Mouse (Mus musculus): Measurements from ENCODE around the gene Mthfd2. TPM values are rescaled to one million over a fixed set of nuclear protein-coding genes. Genes with fewer than 3 reads are reported as not detected.

Gene Mthfd2
- 21.0 and 24.1 TPM in 2 replicates for polyA plus RNA-seq (2015; fragmentation: Nextera tagmentation; extraction: Ambion mirVana)

DNA sequence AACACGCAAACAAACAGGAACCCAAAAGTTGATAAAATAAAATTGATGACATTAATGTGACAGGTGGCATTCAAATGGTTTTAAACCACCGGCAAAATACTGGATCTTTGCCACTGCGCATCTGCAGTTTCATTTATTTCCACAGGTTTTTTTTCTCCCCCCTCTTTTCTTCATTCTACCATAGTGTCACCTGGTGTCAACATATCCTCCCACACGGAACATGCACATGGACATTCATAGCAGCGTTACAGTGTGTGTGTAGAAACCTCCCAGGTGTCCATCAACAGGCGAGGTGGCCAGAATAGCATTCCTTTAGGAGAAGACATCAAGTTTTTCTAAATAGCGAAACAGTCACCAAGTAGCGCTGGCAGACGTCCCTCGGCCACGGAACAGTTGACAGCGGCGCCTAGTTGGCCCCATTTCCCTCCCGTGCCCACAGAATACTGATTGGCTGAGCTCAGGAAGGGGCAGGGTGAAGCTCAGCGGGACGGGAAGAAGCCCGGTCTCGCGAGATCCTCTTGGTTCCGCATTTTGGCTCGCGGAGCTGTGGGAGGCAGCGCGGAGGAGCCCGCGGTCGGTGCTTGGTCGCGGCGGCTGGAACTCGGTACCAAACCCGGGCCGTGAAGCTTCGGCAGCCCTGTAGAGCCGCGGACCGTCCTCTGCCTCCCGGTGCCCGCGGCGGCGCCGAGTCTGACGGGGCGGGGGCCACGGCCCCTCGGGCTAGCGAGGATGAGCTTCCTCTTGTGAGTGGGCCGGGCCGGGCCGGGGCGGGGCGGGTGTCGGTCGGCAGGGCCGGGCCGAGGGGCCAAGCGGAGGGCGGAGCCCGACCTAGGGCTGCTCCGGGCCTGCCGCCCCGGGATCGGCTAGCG, at the start of gene Mthfd2, which contains the start of gene Mob1a:
TSS of gene Mthfd2 (minus strand) at position 384 of the 869 bp plus-strand sequence.
TSS of gene Mob1a (plus strand) at position 492 of the 869 bp plus-strand sequence.
- peaks cover 11% of the 10 kb centered on the region for H3K36me3 ChIP-seq

DNA sequence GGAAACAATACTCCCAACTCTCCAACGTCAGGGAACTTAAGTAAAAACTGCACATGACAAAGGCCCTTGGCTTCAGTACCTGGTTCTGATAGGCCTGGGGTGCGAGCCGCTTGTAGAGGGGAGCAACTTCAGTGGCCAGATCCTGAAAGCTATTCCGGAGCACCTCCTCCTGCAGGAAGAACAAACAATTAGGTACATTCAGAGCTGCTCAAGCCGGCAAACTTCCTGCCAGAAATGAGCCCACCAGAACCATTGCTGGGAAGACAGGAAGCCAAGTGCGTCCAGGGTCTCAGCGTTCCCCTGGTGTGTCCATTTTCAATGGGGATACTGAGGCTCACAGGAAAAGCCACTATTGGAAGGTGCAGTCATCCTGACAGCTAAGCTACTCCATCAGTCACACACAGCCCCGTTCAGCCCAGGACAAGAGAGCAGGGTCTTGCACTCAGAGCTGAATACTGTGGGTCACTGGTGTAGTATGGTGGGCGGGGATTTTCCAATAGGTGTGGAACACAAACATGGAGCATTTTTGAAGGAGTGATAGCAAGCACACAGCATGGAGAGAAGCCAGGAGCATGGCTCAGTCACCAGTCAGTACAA, 48.1 kb upstream of the Mthfd2 start:
- Histone ChIP-seq H3K27ac (0 out of 2 replicates have a peak overlapping the region, but pooled peaks have one; percentile 1), H3K4me1 (replicated peaks) (no peaks in the 10 kb centered on the region; the same call in 1 of the 2 replicates), H3K36me3 (peaks cover 98% of the 10 kb centered on the region), H3K4me2 (no peak overlapping the region), H3K4me3 (no peak overlapping the region), H3K9ac (no peak overlapping the region), H3K9me3 (replicated peaks) (no peaks in the 10 kb centered on the region), H3K27me3 (no peaks in the 10 kb centered on the region)
- no peak for ATAC-seq (replicated peaks; ENCODE audit: insufficient number of reproducible peaks, insufficient read depth, low FRiP score, low read depth)
- WGBS: 74% methylated on average over 9 of the region's 9 CpGs

More for the DNA sequence above, at the start of gene Mthfd2, which contains the start of gene Mob1a:
- Histone ChIP-seq H3K9ac (peak within 1 kb of the TSS; percentile 86), H3K9me3 (replicated peaks) (no peaks in the 10 kb centered on the region), H3K27me3 (no peaks in the 10 kb centered on the region), H3K4me2 (peak within 1 kb of the TSS; percentile 81), H3K27ac (peak within 1 kb of the TSS; percentile 95), H3K4me1 (replicated peaks) (peaks cover 19% of the 10 kb centered on the region), H3K4me3 (peak within 1 kb of the TSS; percentile 86)
- peak; percentile 97 for ATAC-seq (replicated peaks; ENCODE audit: insufficient number of reproducible peaks, insufficient read depth, low FRiP score, low read depth)
- 1% methylated on average over 63 of the region's 65 CpGs for WGBS

- 83% methylated on average over 3 of the region's 3 CpGs for WGBS
- H3K27ac ChIP-seq: no peak overlapping the region
- no peaks in the 10 kb centered on the region for H3K9me3 ChIP-seq (replicated peaks)
- no peak for ATAC-seq (replicated peaks; ENCODE audit: insufficient number of reproducible peaks, insufficient read depth, low FRiP score, low read depth)
- no peak overlapping the region for H3K4me2 ChIP-seq
- H3K4me1 ChIP-seq (replicated peaks): no peaks in the 10 kb centered on the region; the same call in 1 of the 2 replicates
- no peak overlapping the region for H3K4me3 ChIP-seq
- H3K27me3 ChIP-seq: no peaks in the 10 kb centered on the region
- H3K9ac ChIP-seq: no peak overlapping the region
- peaks cover 95% of the 10 kb centered on the region for H3K36me3 ChIP-seq
Measured at GRCm38 (mm10) chr6:83371350-83371749, 45.6 kb upstream of the Mthfd2 start.

DNA sequence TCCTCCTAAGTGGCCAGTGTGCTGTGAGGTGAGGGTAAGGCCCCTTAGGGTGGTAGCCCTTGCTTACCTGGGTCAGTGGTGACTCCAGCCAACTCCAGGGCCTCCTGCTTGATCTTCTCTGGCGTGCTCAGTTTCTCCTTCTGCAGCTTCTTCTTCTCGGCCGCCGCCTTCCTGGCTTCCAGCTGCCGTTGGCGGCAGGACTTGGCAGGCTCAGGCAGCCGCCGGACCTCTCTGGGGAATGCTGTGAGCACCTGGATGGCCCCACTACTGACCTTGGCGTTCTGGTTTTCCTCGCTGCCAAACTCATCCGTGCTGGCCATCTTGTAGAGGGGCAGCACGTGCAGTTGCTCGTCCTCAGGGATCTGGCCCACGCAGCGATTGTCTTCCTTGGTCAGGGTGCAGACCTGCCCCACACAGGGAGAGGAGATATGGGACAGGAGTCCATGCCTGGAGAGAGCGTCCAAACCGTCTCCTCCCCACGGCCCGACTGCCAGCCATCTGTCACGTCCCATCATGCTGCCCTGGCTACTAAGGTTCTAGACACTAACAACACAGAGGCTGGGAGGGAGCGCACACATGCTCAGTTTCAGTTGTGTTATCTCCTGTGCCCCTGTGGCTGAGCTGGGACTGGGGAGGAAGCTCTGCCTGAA, 44.7 kb upstream of the Mthfd2 start:
- Histone ChIP-seq H3K27me3 (no peaks in the 10 kb centered on the region), H3K4me1 (replicated peaks) (no peaks in the 10 kb centered on the region; the same call in 1 of the 2 replicates), H3K4me3 (no peak overlapping the region), H3K4me2 (no peak overlapping the region), H3K9me3 (replicated peaks) (no peaks in the 10 kb centered on the region), H3K27ac (no peak overlapping the region), H3K36me3 (peaks cover 93% of the 10 kb centered on the region), H3K9ac (no peak overlapping the region)
- WGBS: 88% methylated on average over 21 of the region's 21 CpGs
- ATAC-seq (replicated peaks; ENCODE audit: insufficient number of reproducible peaks, insufficient read depth, low FRiP score, low read depth): no peak

DNA sequence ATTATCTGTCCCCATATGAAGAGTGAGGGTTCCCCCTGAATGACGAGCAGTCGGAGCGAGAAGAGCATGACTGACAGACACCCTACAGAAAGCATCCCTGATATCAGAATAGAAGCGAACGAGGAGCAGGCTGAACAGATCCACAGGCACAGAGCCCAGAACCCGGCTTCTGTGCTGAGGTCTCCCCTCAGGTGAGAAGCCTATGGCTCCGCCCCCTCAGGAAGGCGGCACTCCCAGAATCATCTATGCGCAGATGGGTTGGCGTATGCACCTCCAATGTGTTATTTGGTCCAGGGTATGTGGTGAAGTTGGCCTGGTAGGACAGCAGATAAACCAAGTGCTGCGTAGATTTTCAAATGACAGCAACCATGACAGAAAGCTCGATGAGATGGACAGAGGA, 37.4 kb upstream of the Mthfd2 start:
- peaks cover 43% of the 10 kb centered on the region for H3K36me3 ChIP-seq
- H3K27ac ChIP-seq: no peak overlapping the region
- H3K27me3 ChIP-seq: no peaks in the 10 kb centered on the region
- ATAC-seq (replicated peaks; ENCODE audit: insufficient number of reproducible peaks, insufficient read depth, low FRiP score, low read depth): no peak
- H3K4me3 ChIP-seq: no peak overlapping the region
- H3K9ac ChIP-seq: no peak overlapping the region
- 83% methylated on average over 12 of the region's 12 CpGs for WGBS
- H3K9me3 ChIP-seq (replicated peaks): no peaks in the 10 kb centered on the region
- H3K4me1 ChIP-seq (replicated peaks): no peaks in the 10 kb centered on the region
- H3K4me2 ChIP-seq: no peak overlapping the region

- Histone ChIP-seq H3K27me3 (no peaks in the 10 kb centered on the region), H3K36me3 (peaks cover 40% of the 10 kb centered on the region)
- WGBS: 74% methylated on average over 11 of the region's 11 CpGs
Measured at GRCm38 (mm10) chr6:83361523-83362248, 36.0 kb upstream of the Mthfd2 start.

DNA sequence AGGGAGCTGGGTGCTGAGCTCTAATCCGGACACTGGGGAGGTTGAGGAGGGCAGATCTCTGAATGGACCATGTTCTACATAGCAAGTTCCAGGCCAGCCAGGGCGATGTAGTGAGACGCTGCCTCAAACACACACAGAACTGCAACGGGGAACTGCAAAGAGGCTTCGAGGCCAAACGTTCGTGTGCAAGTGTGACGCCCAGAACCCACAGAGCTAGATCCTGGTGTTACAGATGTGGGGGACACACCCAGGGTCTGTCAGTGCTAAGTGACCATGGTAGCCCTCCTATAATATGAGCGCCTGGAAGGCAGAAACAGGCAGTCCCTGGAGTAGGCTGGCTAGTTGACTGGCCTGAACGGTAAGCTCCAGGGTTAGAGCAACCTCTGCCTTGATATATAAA, 31.7 kb upstream of the Mthfd2 start:
- ATAC-seq (replicated peaks; ENCODE audit: insufficient number of reproducible peaks, insufficient read depth, low FRiP score, low read depth): no peak
- Histone ChIP-seq H3K9me3 (replicated peaks) (no peaks in the 10 kb centered on the region), H3K27me3 (no peaks in the 10 kb centered on the region), H3K4me1 (replicated peaks) (peaks cover 4% of the 10 kb centered on the region), H3K4me2 (no peak overlapping the region), H3K27ac (no peak overlapping the region), H3K4me3 (no peak overlapping the region), H3K9ac (no peak overlapping the region), H3K36me3 (peaks cover 62% of the 10 kb centered on the region)
- 90% methylated on average over 10 of the region's 10 CpGs for WGBS

More at GRCm38 (mm10) chr6:83361523-83362248, 36.0 kb upstream of the Mthfd2 start:
- Histone ChIP-seq H3K27ac (no peak overlapping the region), H3K4me1 (replicated peaks) (peaks cover 3% of the 10 kb centered on the region), H3K4me3 (no peak overlapping the region), H3K9ac (no peak overlapping the region), H3K9me3 (replicated peaks) (no peaks in the 10 kb centered on the region), H3K4me2 (no peak overlapping the region)
- ATAC-seq (replicated peaks; ENCODE audit: insufficient number of reproducible peaks, insufficient read depth, low FRiP score, low read depth): no peak

DNA sequence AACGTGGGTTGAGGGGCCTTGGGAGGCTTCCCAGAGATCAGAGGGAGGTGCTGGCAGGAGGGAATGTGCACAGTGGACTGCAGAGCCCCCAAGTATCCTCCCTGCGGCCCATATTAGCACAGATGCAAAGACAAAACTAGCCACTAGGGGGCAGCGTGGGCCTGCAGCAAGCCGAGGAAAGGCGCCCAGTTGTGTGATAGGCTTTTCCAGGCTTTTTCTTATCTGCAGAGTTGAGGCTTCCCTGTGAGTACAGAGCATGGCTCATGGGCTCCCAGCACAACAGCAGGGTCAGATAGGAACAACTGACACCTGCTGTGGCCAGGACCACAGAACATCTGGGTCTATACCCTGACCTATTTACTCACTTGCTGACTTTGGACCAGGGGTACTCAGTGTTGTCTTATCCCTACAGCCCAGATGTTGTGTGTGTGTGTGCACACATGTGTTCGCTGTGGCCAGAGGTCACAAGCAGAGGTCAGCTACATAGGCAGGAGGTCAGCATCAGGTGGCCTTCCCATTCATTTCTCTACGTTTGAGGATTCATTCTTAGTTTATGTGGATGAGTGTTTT, 30.9 kb upstream of the Mthfd2 start:
- H3K9me3 ChIP-seq (replicated peaks): no peaks in the 10 kb centered on the region
- no peak overlapping the region for H3K27ac ChIP-seq
- H3K36me3 ChIP-seq: peaks cover 62% of the 10 kb centered on the region
- WGBS: 23% methylated on average over 7 of the region's 7 CpGs
- no peaks in the 10 kb centered on the region for H3K27me3 ChIP-seq
- H3K4me3 ChIP-seq: no peak overlapping the region
- H3K4me1 ChIP-seq (replicated peaks): peaks cover 4% of the 10 kb centered on the region
- peak; percentile 47 for ATAC-seq (replicated peaks; ENCODE audit: insufficient number of reproducible peaks, insufficient read depth, low FRiP score, low read depth)
- H3K9ac ChIP-seq: no peak overlapping the region
- H3K4me2 ChIP-seq: no peak overlapping the region

DNA sequence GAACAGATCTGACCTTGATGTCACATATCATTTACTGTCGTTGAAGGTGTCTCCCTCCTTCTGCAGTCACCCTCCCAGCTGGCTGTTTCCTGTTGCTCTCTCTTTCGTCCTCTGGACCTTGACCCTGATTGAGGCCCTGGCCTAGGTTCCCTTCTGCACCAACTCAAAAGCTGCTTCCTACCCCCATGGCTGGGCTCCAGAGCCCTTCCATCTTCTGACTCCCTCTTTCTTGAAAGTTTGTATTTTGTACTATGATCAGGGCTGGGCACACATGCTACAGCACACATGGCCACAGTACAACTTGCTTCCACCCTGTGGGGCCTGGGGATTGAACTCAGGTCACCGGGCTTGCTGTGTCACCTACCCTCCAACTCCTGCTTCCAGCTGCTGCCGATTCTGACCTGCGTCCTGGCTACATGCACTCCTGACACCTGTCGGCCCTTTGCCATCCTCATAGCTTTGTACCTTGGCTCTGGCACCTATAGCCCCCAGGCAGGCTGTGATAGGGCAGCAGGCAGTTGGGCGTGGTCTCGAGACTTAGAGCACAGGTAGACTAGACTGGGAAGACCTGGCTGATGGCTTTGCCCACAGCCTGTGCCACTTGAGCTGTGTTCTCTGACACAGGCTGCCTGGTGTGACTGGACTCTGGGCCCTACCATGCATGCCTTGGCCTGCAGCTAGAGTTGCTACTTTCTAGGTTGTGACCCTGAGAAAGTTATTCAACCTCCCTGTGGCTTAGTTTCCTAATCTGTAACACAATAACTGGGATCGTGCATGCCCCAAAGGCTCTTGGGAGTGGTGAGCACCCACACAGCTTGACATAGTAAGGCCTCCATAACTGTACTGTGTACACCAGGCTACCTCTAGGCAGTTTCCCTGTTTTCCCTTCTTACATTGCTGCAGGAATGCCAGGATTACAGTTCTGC, 29.4 kb upstream of the Mthfd2 start:
- Histone ChIP-seq H3K9me3 (replicated peaks) (no peaks in the 10 kb centered on the region), H3K4me1 (replicated peaks) (peaks cover 18% of the 10 kb centered on the region), H3K4me2 (no peak overlapping the region), H3K27ac (no peak overlapping the region), H3K9ac (no peak overlapping the region), H3K27me3 (no peaks in the 10 kb centered on the region), H3K4me3 (no peak overlapping the region), H3K36me3 (peaks cover 61% of the 10 kb centered on the region)
- 84% methylated on average over 9 of the region's 9 CpGs for WGBS
- ATAC-seq (replicated peaks; ENCODE audit: insufficient number of reproducible peaks, insufficient read depth, low FRiP score, low read depth): no peak
